Mouse (Mus musculus) kidney, postnatal 25 days (tissue): ENCODE results near the gene Nnat.
A peak's percentile ranks its signal among the peaks of the same experiment; 100 is the strongest.

ENCODE experiments used
- DNase-seq, 2 experiments: peaks; one replicate each; pipeline ENCODE4 v3.0.0; 2021; ENCODE audit warnings: mixed read lengths in 2 of 2

Gene Nnat

GRCm38 (mm10) chr2:157559858-157560257 lies at the start of gene Nnat:
Gene Nnat (plus strand): TSS chr2:157560078.
- DNase-seq, result no peak

GRCm38 (mm10) chr2:157512859-157513258 lies 47.0 kb upstream of the Nnat start:
- no peak for DNase-seq

- no peak for DNase-seq
Observed at GRCm38 (mm10) chr2:157513737-157514208, 46.1 kb upstream of the Nnat start.

GRCm38 (mm10) chr2:157514353-157514752 lies 45.5 kb upstream of the Nnat start:
- DNase-seq, result no peak

- DNase-seq, result no peak
Observed at GRCm38 (mm10) chr2:157517526-157517925, 42.4 kb upstream of the Nnat start.

- DNase-seq, result no peak
Observed at GRCm38 (mm10) chr2:157518451-157518850, 41.4 kb upstream of the Nnat start.

GRCm38 (mm10) chr2:157519452-157519851 lies 40.4 kb upstream of the Nnat start:
- DNase-seq, result no peak

- no peak for DNase-seq
Observed at GRCm38 (mm10) chr2:157520496-157520895, 39.4 kb upstream of the Nnat start.

GRCm38 (mm10) chr2:157522556-157522955 lies 37.3 kb upstream of the Nnat start:
- no peak for DNase-seq

- DNase-seq, result no peak
Observed at GRCm38 (mm10) chr2:157530056-157530955, 29.6 kb upstream of the Nnat start.

GRCm38 (mm10) chr2:157531681-157532426 lies 28.0 kb upstream of the Nnat start:
- DNase-seq, result no peak

- no peak for DNase-seq
Observed at GRCm38 (mm10) chr2:157534163-157534562, 25.7 kb upstream of the Nnat start.

GRCm38 (mm10) chr2:157536476-157537081 lies 23.3 kb upstream of the Nnat start:
- no peak for DNase-seq

- no peak for DNase-seq
Observed at GRCm38 (mm10) chr2:157537118-157537517, 22.8 kb upstream of the Nnat start.

GRCm38 (mm10) chr2:157540073-157540952 lies 19.6 kb upstream of the Nnat start:
- peak in 1 of 2 experiments; percentile 11 for DNase-seq

- no peak for DNase-seq
Observed at GRCm38 (mm10) chr2:157540953-157541569, 18.8 kb upstream of the Nnat start.

GRCm38 (mm10) chr2:157541631-157542030 lies 18.2 kb upstream of the Nnat start:
- no peak for DNase-seq

- DNase-seq, result no peak
Observed at GRCm38 (mm10) chr2:157542415-157542814, 17.5 kb upstream of the Nnat start.

- no peak for DNase-seq
Observed at GRCm38 (mm10) chr2:157544333-157544888, 15.5 kb upstream of the Nnat start.

- DNase-seq, result no peak
Observed at GRCm38 (mm10) chr2:157546686-157547085, 13.2 kb upstream of the Nnat start.

- no peak for DNase-seq
Observed at GRCm38 (mm10) chr2:157550292-157550691, 9.6 kb upstream of the Nnat start.
